Comparison of ENCODE assay signal across 8 mouse cellular contexts in the genomic region with DNA sequence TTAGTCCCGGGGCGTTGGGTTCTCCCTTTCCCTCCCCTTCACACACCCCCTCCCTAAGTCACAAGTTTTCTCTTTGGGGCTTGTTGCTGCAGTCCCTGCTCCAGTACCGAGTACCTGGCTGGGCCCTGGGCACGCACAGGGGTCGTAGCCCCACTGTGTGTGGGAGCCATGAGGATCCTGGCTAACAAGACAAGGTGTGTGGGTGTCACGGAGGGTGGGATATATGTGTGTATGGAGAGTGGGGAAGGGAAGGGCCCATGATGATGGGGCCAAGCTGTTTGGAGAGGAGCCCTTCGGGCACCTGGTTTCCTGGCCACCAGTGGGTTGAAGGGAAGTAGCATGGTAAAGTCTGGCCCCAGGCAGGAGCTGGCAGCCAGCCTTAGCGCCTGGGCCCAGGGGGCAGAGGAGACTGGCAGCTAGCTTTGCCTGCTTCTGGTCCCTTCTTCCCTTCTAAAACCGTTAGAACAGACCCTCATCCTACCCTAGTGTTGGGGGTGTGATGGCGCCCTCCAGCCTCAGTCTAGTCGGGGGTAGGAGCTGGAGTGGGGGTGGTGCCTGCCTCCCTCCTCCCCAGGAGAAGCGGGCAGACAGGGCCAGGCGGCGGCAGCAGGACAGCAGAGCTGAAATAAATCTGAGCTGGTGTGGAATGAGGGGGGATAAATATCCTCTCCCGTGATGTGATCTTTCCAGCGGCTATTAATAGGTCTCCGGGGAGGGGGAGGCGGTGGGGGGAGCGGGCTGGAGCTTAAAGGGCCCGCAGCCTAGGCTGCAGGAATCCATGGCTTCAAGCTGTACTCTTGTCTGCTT. TPM values are rescaled to one million over a fixed set of nuclear protein-coding genes. Genes with fewer than 3 reads are reported as not detected.
DNase-seq lines count a peak whose midpoint lies in the region; ATAC-seq lines count a peak whose summit lies in the region.
"Had no signal": no experiment of that assay in that cellular context is flagged by ENCODE, and none has a peak within 500 bp of the region (broad histone marks: within the 10 kb centered on the region; RNA-seq: fewer than 3 reads in every experiment).

No protein-coding gene starts in this region.

- 1% methylated on average over 20 of the region's 20 CpGs for WGBS in embryonic facial prominence, embryonic 12.5 days
- 7% methylated on average over 18 of the region's 20 CpGs for WGBS in heart, embryonic 16.5 days
- WGBS in limb, embryonic 11.5 days, result 3% methylated on average over 20 of the region's 20 CpGs
- WGBS in neural tube, embryonic 13.5 days, result 6% methylated on average over 20 of the region's 20 CpGs

- peak overlapping the region; percentile 99 for H3K27ac ChIP-seq in embryonic facial prominence, embryonic 12.5 days
- H3K27ac ChIP-seq in heart, embryonic 16.5 days (ENCODE audit: low read length), result peak overlapping the region; percentile 100
- H3K27ac ChIP-seq in limb, embryonic 11.5 days (replicated peaks; ENCODE audit: low read depth, low read length), result peak overlapping the region; percentile 94
- peak overlapping the region; percentile 95 for H3K27ac ChIP-seq in neural tube, embryonic 13.5 days (replicated peaks)

- ATAC-seq in embryonic facial prominence, embryonic 12.5 days (ENCODE audit: insufficient number of reproducible peaks, insufficient read depth, low FRiP score, low TSS enrichment), result peak; percentile 11; the same call in 1 of the 2 replicates
- ATAC-seq in heart, embryonic 16.5 days (replicated peaks; ENCODE audit: extremely low read depth, insufficient read depth, low FRiP score), result peak; percentile 42
- 0 out of 2 replicates have a peak, but pooled peaks have one; percentile 3 for ATAC-seq in limb, embryonic 11.5 days (ENCODE audit: insufficient number of reproducible peaks, low FRiP score, low TSS enrichment, low read depth)
- peak; percentile 47 for ATAC-seq in neural tube, embryonic 13.5 days (ENCODE audit: low read depth)

- no peaks in the 10 kb centered on the region for H3K27me3 ChIP-seq in embryonic facial prominence, embryonic 12.5 days
- H3K27me3 ChIP-seq in heart, embryonic 16.5 days (ENCODE audit: control insufficient read depth, insufficient read depth, low read length), result no peaks in the 10 kb centered on the region
- H3K27me3 ChIP-seq in limb, embryonic 11.5 days (ENCODE audit: control insufficient read depth, insufficient read depth, low read length), result no peaks in the 10 kb centered on the region
- H3K27me3 ChIP-seq in neural tube, embryonic 13.5 days, result no peaks in the 10 kb centered on the region

- H3K4me2 ChIP-seq in embryonic facial prominence, embryonic 12.5 days (replicated peaks), result peak overlapping the region; percentile 88
- peak overlapping the region; percentile 91 for H3K4me2 ChIP-seq in heart, embryonic 16.5 days (ENCODE audit: low read depth, low read length)
- peak overlapping the region; percentile 60 for H3K4me2 ChIP-seq in limb, embryonic 11.5 days (ENCODE audit: low read depth, severe bottlenecking)
- H3K4me2 ChIP-seq in neural tube, embryonic 13.5 days, result peak overlapping the region; percentile 73

- H3K4me1 ChIP-seq in embryonic facial prominence, embryonic 12.5 days, result peaks cover 72% of the 10 kb centered on the region
- peaks cover 68% of the 10 kb centered on the region for H3K4me1 ChIP-seq in heart, embryonic 16.5 days (ENCODE audit: control insufficient read depth, insufficient read depth, low read length)
- peaks cover 59% of the 10 kb centered on the region for H3K4me1 ChIP-seq in limb, embryonic 11.5 days (ENCODE audit: control insufficient read depth, insufficient read depth, low read length)
- peaks cover 79% of the 10 kb centered on the region for H3K4me1 ChIP-seq in neural tube, embryonic 13.5 days (replicated peaks)

- H3K9ac ChIP-seq in embryonic facial prominence, embryonic 12.5 days, result peak overlapping the region; percentile 63
- H3K9ac ChIP-seq in heart, embryonic 16.5 days (ENCODE audit: low read length), result peak overlapping the region; percentile 86
- peak overlapping the region; percentile 52 for H3K9ac ChIP-seq in limb, embryonic 11.5 days (ENCODE audit: low read length)
- H3K9ac ChIP-seq in neural tube, embryonic 13.5 days, result peak overlapping the region; percentile 77

- peak; percentile 86 for DNase-seq in 3134 (ENCODE audit: extremely low read depth, insufficient read length, low spot score)
- DNase-seq in 3T3-L1 (ENCODE audit: low read depth, low spot score), result peak; percentile 59
- DNase-seq in limb, embryonic 11.5 days (ENCODE audit: low spot score), result peak; percentile 61
- DNase-seq in layer of hippocampus, adult 18-20 months (ENCODE audit: low spot score in 2 of 2), result no peak

- peaks cover 27% of the 10 kb centered on the region for H3K36me3 ChIP-seq in embryonic facial prominence, embryonic 12.5 days
- peaks cover 10% of the 10 kb centered on the region for H3K36me3 ChIP-seq in heart, embryonic 16.5 days (ENCODE audit: control insufficient read depth, insufficient read depth)
- H3K36me3 ChIP-seq in limb, embryonic 11.5 days (ENCODE audit: control insufficient read depth, insufficient read depth, low read length), result no peaks in the 10 kb centered on the region; the same call in 1 of the 2 replicates
- H3K36me3 ChIP-seq in neural tube, embryonic 13.5 days, result peaks cover 9% of the 10 kb centered on the region

- H3K4me3 ChIP-seq in embryonic facial prominence, embryonic 12.5 days, result peak overlapping the region; percentile 44
- H3K4me3 ChIP-seq in heart, embryonic 16.5 days (ENCODE audit: low read length), result peak overlapping the region; percentile 61
- peak overlapping the region; percentile 30 for H3K4me3 ChIP-seq in limb, embryonic 11.5 days (ENCODE audit: low read depth, low read length)
- peak overlapping the region; percentile 42 for H3K4me3 ChIP-seq in neural tube, embryonic 13.5 days

- H3K9me3 ChIP-seq in embryonic facial prominence, embryonic 12.5 days, result no peaks in the 10 kb centered on the region
- no peaks in the 10 kb centered on the region for H3K9me3 ChIP-seq in heart, embryonic 16.5 days (replicated peaks; ENCODE audit: control insufficient read depth, low read length)
- no peaks in the 10 kb centered on the region for H3K9me3 ChIP-seq in limb, embryonic 11.5 days (ENCODE audit: control insufficient read depth, low read length)
- no peaks in the 10 kb centered on the region for H3K9me3 ChIP-seq in neural tube, embryonic 13.5 days

RNA-seq across cellular contexts. Expression of a gene that starts 16.9 kb away (rescaled TPM):
- 17.7 and 18.5 TPM in 2 replicates for polyA plus RNA-seq in embryonic facial prominence, embryonic 12.5 days (2016; fragmentation: Nextera tagmentation; extraction: Ambion mirVana)
- polyA plus RNA-seq in heart, embryonic 16.5 days (2015; fragmentation: Nextera tagmentation; extraction: Ambion mirVana), result 11.1 and 11.3 TPM in 2 replicates
- polyA plus RNA-seq in limb, embryonic 11.5 days (2014; fragmentation: Nextera tagmentation; extraction: Ambion mirVana), result 11.6 and 12.3 TPM in 2 replicates
- polyA plus RNA-seq in neural tube, embryonic 13.5 days (2015; fragmentation: Nextera tagmentation; extraction: Ambion mirVana), result 9.4 and 9.6 TPM in 2 replicates
- total RNA-seq in layer of hippocampus, adult 18-20 months (2021), result 10 to 100 TPM; 64.0 to 72.3 TPM

RNA-seq across cellular contexts. Expression of a gene that starts 44.8 kb away (rescaled TPM):
- polyA plus RNA-seq in embryonic facial prominence, embryonic 12.5 days (2016; fragmentation: Nextera tagmentation; extraction: Ambion mirVana), result 1.7 and 2.2 TPM in 2 replicates
- polyA plus RNA-seq in heart, embryonic 16.5 days (2015; fragmentation: Nextera tagmentation; extraction: Ambion mirVana), result 0.50 TPM in 1 of 2 replicates, not detected in the other
- polyA plus RNA-seq in limb, embryonic 11.5 days (2014; fragmentation: Nextera tagmentation; extraction: Ambion mirVana), result 0.59 and 0.99 TPM in 2 replicates
- polyA plus RNA-seq in neural tube, embryonic 13.5 days (2015; fragmentation: Nextera tagmentation; extraction: Ambion mirVana), result not detected in 2 replicates
- not detected for total RNA-seq in layer of hippocampus, adult 18-20 months (2021)
- total RNA-seq: common myeloid progenitor, adult 5-6 weeks had no signal

RNA-seq across cellular contexts. Expression of a gene that starts 58.6 kb away (rescaled TPM):
- not detected in 2 replicates for polyA plus RNA-seq in embryonic facial prominence, embryonic 12.5 days (2016; fragmentation: Nextera tagmentation; extraction: Ambion mirVana)
- not detected in 2 replicates for polyA plus RNA-seq in heart, embryonic 16.5 days (2015; fragmentation: Nextera tagmentation; extraction: Ambion mirVana)
- polyA plus RNA-seq in limb, embryonic 11.5 days (2014; fragmentation: Nextera tagmentation; extraction: Ambion mirVana), result not detected in 2 replicates
- not detected in 2 replicates for polyA plus RNA-seq in neural tube, embryonic 13.5 days (2015; fragmentation: Nextera tagmentation; extraction: Ambion mirVana)
- total RNA-seq in layer of hippocampus, adult 18-20 months (2021), result not detected
- total RNA-seq: common myeloid progenitor, adult 5-6 weeks had no signal

Comparison
In these comparisons a context has a peak if more than half of its experiments do, and no peak if none do; other contexts are left out.
1. DNase-seq: peak in 3134 (single experiment), 3T3-L1 (single experiment) and limb, embryonic 11.5 days (single experiment); none in layer of hippocampus, adult 18-20 months (0 of 2).
2. Peak in every context shown above with its lines, with median percentiles within 50 percentile points of each other: ATAC-seq, H3K27ac ChIP-seq, H3K4me2 ChIP-seq, H3K4me3 ChIP-seq and H3K9ac ChIP-seq.